Mouse (Mus musculus) midbrain, embryonic 10.5 days (tissue): ENCODE measurements at regions not wholly inside any gene's neighbourhood (a gene's known extent, or its start where the extent isn't known, plus 50 kb on each side); places are given as distances from the start of the nearest gene placed in this dataset.
A peak's percentile ranks its signal among the peaks of the same experiment; 100 is the strongest.

Experiments
- DNase-seq: peaks from one replicate; pipeline ENCODE4 v3.0.0-alpha.2; 2017; ENCODE audit warnings: low spot score
- H3K27ac ChIP-seq: fragments of 300-500 bp; sonication (generic); replicated peaks from 2 replicates; pipeline ENCODE4 v1.5.1; 2016; ENCODE audit warnings: mild to moderate bottlenecking
- H3K27me3 ChIP-seq: fragments of 300-500 bp; sonication (generic); 2 replicates; pipeline ENCODE4 v1.6.1; 2016; ENCODE audit warnings: low read depth, mild to moderate bottlenecking; ENCODE audit not compliant: poor library complexity, severe bottlenecking
- H3K36me3 ChIP-seq: fragments of 300-500 bp; sonication (generic); 2 replicates; pipeline ENCODE4 v1.6.1; 2016; ENCODE audit warnings: mild to moderate bottlenecking, moderate library complexity
- H3K4me1 ChIP-seq: fragments of 300-500 bp; sonication (generic); 2 replicates; pipeline ENCODE4 v1.6.1; 2016
- H3K4me3 ChIP-seq: fragments of 300-500 bp; sonication (generic); 2 replicates; pipeline ENCODE4 v1.5.1; 2016; ENCODE audit warnings: mild to moderate bottlenecking, moderate library complexity
- H3K9me3 ChIP-seq: fragments of 300-500 bp; sonication (generic); replicated peaks from 2 replicates; pipeline ENCODE4 v1.6.1; 2016; ENCODE audit warnings: mild to moderate bottlenecking
- WGBS: fragments of 180-500 bp; shearing (Covaris S2); methylation state at CpG from one replicate; pipeline ENCODE4 v1.1.7; 2016; 5-methylcytosine and 5-hydroxymethylcytosine counted together

DNA sequence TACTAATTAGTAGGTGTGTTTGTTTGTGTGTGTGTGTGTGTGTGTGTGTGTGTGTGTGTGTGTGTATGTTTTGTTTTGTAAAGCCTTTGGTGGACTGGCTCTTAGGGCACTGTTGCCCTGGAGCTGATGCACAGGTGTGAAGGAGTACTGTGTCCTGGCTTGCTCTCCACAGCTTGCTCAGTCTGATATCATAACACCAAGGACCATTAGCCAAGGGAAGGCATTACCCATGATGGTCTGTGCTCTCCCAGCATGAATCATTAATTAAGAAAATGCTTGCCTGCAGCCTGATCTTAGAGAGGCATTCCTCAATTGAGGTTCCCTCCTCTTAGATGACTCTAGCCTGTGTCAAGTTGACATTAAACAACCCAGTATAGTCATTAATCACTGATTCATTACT, 54.7 kb downstream of the Spry2 start:
- H3K4me1 ChIP-seq = no peaks in the 10 kb centered on the region
- no peaks in the 10 kb centered on the region for H3K27me3 ChIP-seq
- no peaks in the 10 kb centered on the region for H3K36me3 ChIP-seq
- no peak for DNase-seq
- no peak overlapping the region for H3K4me3 ChIP-seq
- H3K9me3 ChIP-seq = no peaks in the 10 kb centered on the region
- H3K27ac ChIP-seq = no peak overlapping the region

DNA sequence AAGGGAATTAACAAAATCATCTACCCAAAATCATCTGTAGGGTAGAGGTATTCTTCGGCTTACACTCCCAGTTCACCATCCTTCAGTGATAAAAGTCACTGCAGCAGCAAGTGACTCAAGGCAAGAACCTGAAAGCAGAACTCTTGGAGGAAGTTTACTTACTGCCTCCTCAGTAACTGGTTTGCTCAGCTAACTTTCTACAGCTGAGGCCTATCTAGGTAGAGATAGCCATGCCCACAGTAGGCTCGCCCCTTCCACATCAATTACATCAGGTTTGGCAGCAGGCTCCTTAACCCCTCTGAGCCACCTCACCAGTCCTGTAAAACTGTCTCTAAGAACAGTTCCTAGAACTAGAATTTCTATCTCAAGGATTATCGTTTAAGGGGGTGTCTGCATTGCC, 59.1 kb downstream of the Spry2 start:
- Histone ChIP-seq H3K9me3 (no peaks in the 10 kb centered on the region), H3K27ac (no peak overlapping the region), H3K36me3 (no peaks in the 10 kb centered on the region), H3K4me3 (no peak overlapping the region), H3K27me3 (no peaks in the 10 kb centered on the region), H3K4me1 (no peaks in the 10 kb centered on the region)
- no peak for DNase-seq
- WGBS = 84% methylated on average over 3 of the region's 3 CpGs

DNA sequence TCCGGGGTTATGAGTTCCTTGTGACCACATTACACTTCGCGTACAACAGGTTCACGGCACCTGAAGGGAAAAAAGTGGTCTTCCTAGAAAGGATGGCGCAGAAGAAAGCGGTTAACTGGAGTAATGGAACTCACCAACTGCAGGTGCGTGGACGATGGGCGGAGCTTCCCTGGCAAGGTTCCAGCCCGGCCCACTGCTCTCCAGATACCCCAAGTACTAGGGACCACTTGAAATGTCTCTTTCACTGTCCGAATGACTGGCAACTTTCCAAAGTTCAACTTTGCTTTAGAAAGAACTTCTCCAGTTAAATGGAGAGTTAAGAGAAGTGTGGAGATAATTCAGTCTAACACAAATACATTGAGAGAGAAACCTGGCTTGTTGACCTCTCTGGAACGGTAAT, 65.9 kb downstream of the Spry2 start:
- Histone ChIP-seq H3K9me3 (no peaks in the 10 kb centered on the region), H3K4me1 (no peaks in the 10 kb centered on the region), H3K27me3 (no peaks in the 10 kb centered on the region), H3K36me3 (no peaks in the 10 kb centered on the region), H3K27ac (no peak overlapping the region), H3K4me3 (no peak overlapping the region)
- 94% methylated on average over 12 of the region's 12 CpGs for WGBS
- DNase-seq = no peak

DNA sequence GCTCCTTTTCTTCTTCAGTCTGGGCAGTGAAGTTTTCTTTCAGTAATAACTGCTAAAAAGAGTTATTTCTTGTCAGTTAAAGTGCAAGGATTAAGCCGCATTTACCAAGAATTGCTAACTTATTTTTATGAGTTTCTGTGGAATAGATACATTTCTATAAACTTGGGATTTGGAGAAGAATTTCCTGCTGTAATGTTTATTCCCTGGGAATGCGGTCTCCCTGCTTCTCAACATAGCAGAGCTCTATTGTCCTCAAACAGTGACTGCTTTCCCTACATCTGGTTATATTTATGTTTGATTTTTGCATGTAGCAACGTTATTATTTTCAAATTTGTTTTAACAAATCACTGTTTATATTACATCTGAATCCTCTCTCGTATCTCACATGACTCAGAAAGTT, 66.3 kb downstream of the Spry2 start:
- Histone ChIP-seq H3K4me1 (no peaks in the 10 kb centered on the region), H3K36me3 (no peaks in the 10 kb centered on the region), H3K27me3 (no peaks in the 10 kb centered on the region), H3K4me3 (no peak overlapping the region), H3K27ac (no peak overlapping the region), H3K9me3 (no peaks in the 10 kb centered on the region)
- no peak for DNase-seq
- WGBS = 89% methylated on average over 4 of the region's 4 CpGs

DNA sequence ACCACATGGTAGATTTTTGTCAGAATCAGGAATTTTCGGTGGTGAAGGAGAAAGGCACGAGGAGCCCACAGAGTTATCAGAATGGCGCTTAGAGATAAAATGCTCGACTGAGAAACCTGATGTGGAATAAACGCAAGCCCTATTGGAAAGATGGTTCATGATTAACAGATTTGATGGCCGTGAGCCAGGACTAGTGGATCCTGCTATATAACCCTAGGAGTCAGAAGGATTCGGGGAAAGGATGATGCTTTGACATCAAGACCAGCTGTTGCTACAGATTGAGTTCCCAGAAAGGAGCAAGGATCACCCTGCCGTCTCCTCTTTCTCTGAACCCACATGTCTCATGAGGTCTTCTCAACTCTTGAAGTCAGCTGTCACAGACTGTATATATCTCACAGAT, 73.5 kb downstream of the Spry2 start:
- H3K4me1 ChIP-seq = no peaks in the 10 kb centered on the region
- 88% methylated on average over 8 of the region's 8 CpGs for WGBS
- no peaks in the 10 kb centered on the region for H3K36me3 ChIP-seq
- H3K9me3 ChIP-seq = no peaks in the 10 kb centered on the region
- no peak overlapping the region for H3K4me3 ChIP-seq
- no peak overlapping the region for H3K27ac ChIP-seq
- DNase-seq = no peak
- no peaks in the 10 kb centered on the region for H3K27me3 ChIP-seq

DNA sequence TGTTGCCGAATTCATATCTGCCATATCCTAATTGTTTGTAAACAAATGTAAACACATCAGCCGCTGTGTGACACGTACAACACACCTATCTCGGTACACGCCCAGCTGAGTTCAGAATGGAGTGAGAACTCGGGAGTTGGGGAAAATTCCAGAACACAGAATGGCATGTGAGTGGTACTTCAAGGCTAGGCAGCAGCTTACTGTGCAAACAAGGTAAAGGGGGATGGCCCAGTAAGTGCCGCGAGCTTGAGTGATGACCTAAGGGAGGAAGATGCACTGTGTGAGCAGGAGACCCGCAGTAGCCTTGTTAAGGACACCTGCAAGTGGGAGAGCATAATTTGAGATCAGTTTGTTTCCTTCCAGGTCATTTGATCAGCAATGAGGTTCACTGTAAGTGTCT, 74.0 kb downstream of the Spry2 start:
- no peaks in the 10 kb centered on the region for H3K27me3 ChIP-seq
- DNase-seq = no peak
- no peaks in the 10 kb centered on the region for H3K9me3 ChIP-seq
- no peak overlapping the region for H3K27ac ChIP-seq
- WGBS = 92% methylated on average over 9 of the region's 9 CpGs
- no peaks in the 10 kb centered on the region for H3K4me1 ChIP-seq
- H3K36me3 ChIP-seq = no peaks in the 10 kb centered on the region
- no peak overlapping the region for H3K4me3 ChIP-seq

DNA sequence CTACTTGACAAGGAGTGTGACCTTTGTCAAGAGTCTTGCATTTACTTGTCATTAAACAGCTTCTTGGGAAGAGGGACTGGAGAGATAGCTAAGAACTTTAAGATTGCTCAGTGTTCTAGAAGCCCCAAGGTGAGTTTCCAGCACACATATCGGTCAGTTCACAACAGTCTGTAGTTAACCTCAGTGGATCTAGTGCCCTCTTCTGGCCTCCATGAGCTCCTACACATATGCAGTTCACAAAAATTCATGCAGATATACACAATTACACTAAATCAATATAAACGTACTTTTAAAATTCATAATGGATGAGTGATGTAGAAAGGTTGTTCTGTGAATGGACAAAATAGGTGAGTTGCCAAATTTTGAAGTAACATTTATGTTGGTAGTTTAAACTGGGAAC, 77.1 kb downstream of the Spry2 start:
- Histone ChIP-seq H3K27me3 (no peaks in the 10 kb centered on the region), H3K27ac (no peak overlapping the region), H3K36me3 (no peaks in the 10 kb centered on the region), H3K4me3 (no peak overlapping the region), H3K4me1 (peaks cover 14% of the 10 kb centered on the region), H3K9me3 (no peaks in the 10 kb centered on the region)
- no peak for DNase-seq
- 89% methylated on average over 2 of the region's 2 CpGs for WGBS

DNA sequence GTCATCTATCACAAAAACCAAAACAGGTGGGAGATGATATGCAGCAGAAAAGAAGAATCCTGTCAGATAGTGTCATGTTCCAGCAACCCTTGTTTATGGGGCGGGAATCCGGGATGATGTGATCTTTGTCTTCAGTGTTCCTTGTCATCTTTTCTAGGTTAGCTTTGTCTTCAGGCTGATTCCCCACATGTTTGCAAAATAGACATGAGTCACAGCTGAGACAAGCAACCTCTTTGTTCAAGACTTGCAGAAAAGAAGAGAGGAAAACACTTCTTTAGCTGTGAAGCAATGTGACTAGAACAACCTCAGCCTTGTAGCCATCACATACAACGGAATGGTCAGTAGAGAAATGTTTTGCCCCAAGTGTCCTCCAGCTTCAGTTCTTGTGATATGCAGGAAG, 77.8 kb downstream of the Spry2 start:
- peaks cover 14% of the 10 kb centered on the region for H3K4me1 ChIP-seq
- no peaks in the 10 kb centered on the region for H3K36me3 ChIP-seq
- no peak for DNase-seq
- 93% methylated on average over 3 of the region's 3 CpGs for WGBS
- no peak overlapping the region for H3K4me3 ChIP-seq
- no peaks in the 10 kb centered on the region for H3K27me3 ChIP-seq
- H3K9me3 ChIP-seq = no peaks in the 10 kb centered on the region
- no peak overlapping the region for H3K27ac ChIP-seq

DNA sequence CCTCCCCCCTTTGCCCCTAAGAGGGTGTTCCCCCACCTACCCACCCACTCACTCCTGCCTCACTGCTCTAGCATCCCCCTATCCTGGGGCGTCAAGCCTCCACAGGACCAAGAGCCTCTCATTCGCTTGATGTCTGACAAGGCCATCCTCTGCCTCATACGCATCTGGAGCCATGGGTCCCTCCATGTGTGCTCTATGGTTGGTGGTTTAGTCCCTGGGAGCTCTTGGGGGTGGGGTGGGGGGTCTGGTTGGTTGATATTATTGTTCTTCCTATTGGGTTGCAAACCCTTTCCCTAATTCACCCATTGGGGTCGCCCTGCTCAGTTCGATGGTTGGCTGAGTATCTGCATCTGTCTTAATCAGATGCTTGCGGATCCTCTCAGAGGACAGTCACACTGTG, 79.1 kb downstream of the Spry2 start:
- Histone ChIP-seq H3K36me3 (no peaks in the 10 kb centered on the region), H3K4me1 (peaks cover 14% of the 10 kb centered on the region), H3K9me3 (no peaks in the 10 kb centered on the region), H3K4me3 (no peak overlapping the region), H3K27me3 (0 out of 2 replicates have a peak, but pooled peaks cover 4% of the 10 kb centered on the region), H3K27ac (no peak overlapping the region)
- 87% methylated on average over 6 of the region's 6 CpGs for WGBS
- no peak for DNase-seq

DNA sequence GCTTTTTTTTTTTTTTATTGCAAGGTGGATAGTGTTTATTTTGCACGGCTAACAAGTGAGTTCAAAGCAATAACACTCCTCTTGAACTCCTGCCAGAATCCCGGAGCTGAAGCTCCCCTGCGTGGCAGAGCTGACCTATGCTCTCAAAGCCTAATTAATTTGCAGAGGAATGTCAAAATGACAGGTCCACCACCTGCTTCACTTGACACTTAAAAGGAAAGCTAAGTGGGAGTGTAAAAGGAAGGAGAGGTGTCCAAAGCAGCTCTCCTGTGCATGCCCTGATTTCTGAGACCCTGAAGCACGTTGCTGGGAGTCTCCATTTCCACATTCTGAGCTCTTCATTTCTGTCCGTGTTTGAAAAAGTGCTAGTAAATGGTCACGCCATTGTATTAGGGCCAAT, 80.8 kb downstream of the Spry2 start:
- Histone ChIP-seq H3K27me3 (0 out of 2 replicates have a peak, but pooled peaks cover 4% of the 10 kb centered on the region), H3K9me3 (no peaks in the 10 kb centered on the region), H3K36me3 (no peaks in the 10 kb centered on the region), H3K27ac (no peak overlapping the region), H3K4me1 (peaks cover 14% of the 10 kb centered on the region), H3K4me3 (peak overlapping the region; percentile 43)
- WGBS = 23% methylated on average over 6 of the region's 6 CpGs
- peak; percentile 21 for DNase-seq

DNA sequence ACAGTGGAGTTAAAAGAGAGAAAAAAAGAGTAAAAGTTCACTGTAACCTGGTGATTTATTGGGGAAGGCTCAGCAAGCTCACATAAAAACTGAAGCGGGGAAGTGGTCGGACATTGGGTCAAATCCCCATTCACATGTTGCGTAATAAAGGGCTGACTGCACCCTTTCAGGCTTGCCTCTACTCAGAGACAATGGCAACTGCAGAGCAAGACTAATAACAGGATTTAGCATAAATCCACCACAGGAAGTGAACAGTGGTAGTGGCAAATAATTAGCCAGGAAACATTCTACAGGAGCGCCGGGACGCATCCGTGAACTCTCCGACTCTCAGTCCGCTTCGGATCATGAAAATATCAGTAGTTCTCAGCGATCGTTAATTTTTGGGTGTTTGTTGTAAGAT, 81.3 kb downstream of the Spry2 start:
- no peaks in the 10 kb centered on the region for H3K9me3 ChIP-seq
- 0 out of 2 replicates have a peak, but pooled peaks cover 4% of the 10 kb centered on the region for H3K27me3 ChIP-seq
- 0 out of 2 replicates have a peak overlapping the region, but pooled peaks have one; percentile 30 for H3K27ac ChIP-seq
- WGBS = 27% methylated on average over 12 of the region's 12 CpGs
- peak overlapping the region; percentile 43 for H3K4me3 ChIP-seq
- peaks cover 14% of the 10 kb centered on the region for H3K4me1 ChIP-seq
- DNase-seq = peak; percentile 31
- no peaks in the 10 kb centered on the region for H3K36me3 ChIP-seq

DNA sequence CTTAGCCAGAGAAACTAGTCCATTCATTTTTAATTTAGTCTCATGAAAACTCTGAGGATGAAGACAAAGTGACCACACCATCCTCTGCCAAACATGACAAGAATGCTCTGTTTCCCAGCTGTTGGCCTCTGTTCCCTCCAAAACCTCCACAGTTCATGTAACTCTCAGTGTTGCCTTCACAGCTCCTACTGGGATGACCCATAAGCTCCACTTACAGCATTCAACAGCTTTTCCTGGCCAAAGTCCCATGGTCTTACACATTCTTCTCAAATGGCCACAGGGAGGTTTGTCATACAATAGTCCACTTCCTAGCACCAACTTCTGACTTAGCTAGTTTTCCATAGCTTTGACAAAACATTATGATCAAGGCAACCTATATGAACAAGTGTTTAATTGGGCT, 83.0 kb downstream of the Spry2 start:
- H3K36me3 ChIP-seq = no peaks in the 10 kb centered on the region
- peaks cover 14% of the 10 kb centered on the region for H3K4me1 ChIP-seq
- DNase-seq = no peak

DNA sequence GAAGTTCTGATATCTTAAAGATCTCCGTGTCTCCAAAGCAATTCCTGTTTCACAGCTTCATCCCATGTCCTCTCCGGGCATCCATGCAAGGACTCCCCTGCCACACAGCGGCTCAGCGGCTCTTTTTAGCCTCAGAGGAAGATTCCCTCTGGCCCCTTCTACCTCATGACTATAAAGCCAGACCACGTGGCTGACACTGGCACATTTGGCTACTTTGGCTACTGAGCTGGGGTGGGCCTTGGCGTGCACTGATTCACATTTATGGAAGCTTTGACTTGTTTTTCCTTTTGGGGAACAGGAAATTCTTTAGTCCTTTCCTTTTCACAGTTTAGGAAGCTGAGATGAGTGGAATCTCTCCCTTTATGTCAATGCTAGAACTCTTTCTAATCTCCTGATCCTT, 83.5 kb downstream of the Spry2 start:
- no peaks in the 10 kb centered on the region for H3K9me3 ChIP-seq
- no peak overlapping the region for H3K27ac ChIP-seq
- 0 out of 2 replicates have a peak, but pooled peaks cover 4% of the 10 kb centered on the region for H3K27me3 ChIP-seq
- peaks cover 14% of the 10 kb centered on the region for H3K4me1 ChIP-seq
- no peaks in the 10 kb centered on the region for H3K36me3 ChIP-seq
- 89% methylated on average over 6 of the region's 6 CpGs for WGBS
- H3K4me3 ChIP-seq = no peak overlapping the region
- no peak for DNase-seq

More for the DNA sequence above, 83.0 kb downstream of the Spry2 start:
- H3K27ac ChIP-seq = no peak overlapping the region
- H3K4me3 ChIP-seq = no peak overlapping the region
- 0 out of 2 replicates have a peak, but pooled peaks cover 4% of the 10 kb centered on the region for H3K27me3 ChIP-seq
- no peaks in the 10 kb centered on the region for H3K9me3 ChIP-seq

DNA sequence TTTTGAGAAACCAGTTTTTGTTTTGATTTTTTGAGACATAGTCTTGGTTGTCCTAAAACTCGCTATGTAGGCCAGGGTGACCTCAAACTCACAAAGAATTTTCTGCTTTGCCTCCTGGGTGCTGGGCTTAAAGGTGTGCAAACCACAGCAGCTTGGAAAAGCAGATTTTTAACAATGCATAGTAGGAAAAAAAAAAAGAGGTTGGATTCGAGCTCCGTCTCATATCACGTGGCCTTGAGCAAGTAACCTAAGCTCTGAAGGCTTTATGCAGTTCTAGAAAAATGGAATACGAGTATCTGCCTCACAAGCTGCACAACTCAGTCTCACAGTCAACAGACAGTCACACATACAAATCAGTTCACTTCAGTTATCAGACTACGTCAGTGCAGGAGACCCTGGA, 90.9 kb downstream of the Spry2 start:
- H3K27me3 ChIP-seq = no peaks in the 10 kb centered on the region
- H3K27ac ChIP-seq = no peak overlapping the region
- peaks cover 15% of the 10 kb centered on the region for H3K4me1 ChIP-seq
- no peaks in the 10 kb centered on the region for H3K36me3 ChIP-seq
- WGBS = 89% methylated on average over 6 of the region's 6 CpGs
- no peak overlapping the region for H3K4me3 ChIP-seq
- H3K9me3 ChIP-seq = no peaks in the 10 kb centered on the region
- no peak for DNase-seq
